Mouse (Mus musculus) kidney, postnatal 0 days (tissue): ENCODE measurements around the gene Rdx. TPM values are rescaled to one million over a fixed set of nuclear protein-coding genes. Genes with fewer than 3 reads are reported as not detected.
A peak's percentile ranks its signal among the peaks of the same experiment; 100 is the strongest.

ENCODE experiments used
- ATAC-seq: fragments of 200-750 bp; cut with Nextera tagmentation; replicated peaks from 2 replicates; pipeline ENCODE4 v1.8.0; 2017; ENCODE audit warnings: low read depth, moderate number of reproducible peaks, moderate TSS enrichment, moderate library complexity; ENCODE audit not compliant: low FRiP score
- DNase-seq: peaks from one replicate; pipeline ENCODE4 v3.0.0-alpha.2; 2016; ENCODE audit warnings: low spot score
- H3K27ac ChIP-seq: fragments of 300-500 bp; sonication (generic); 2 replicates; pipeline ENCODE4 v1.5.1; 2014; ENCODE audit warnings: mild to moderate bottlenecking
- H3K27me3 ChIP-seq: fragments of 300-500 bp; sonication (generic); 2 replicates; pipeline ENCODE4 v1.6.1; 2014; ENCODE audit warnings: low read length, mixed read lengths; ENCODE audit not compliant: insufficient read depth
- H3K36me3 ChIP-seq: fragments of 300-500 bp; sonication (generic); 2 replicates; pipeline ENCODE4 v1.6.1; 2014; ENCODE audit warnings: low read length, mixed read lengths; ENCODE audit not compliant: insufficient read depth
- H3K4me1 ChIP-seq: fragments of 300-500 bp; sonication (generic); replicated peaks from 2 replicates; pipeline ENCODE4 v1.6.1; 2014; ENCODE audit warnings: antibody characterized with exemption, low read length, mixed read lengths; ENCODE audit not compliant: insufficient read depth
- H3K4me2 ChIP-seq: fragments of 300-500 bp; sonication (generic); 2 replicates; pipeline ENCODE4 v1.6.1; 2014; ENCODE audit warnings: mild to moderate bottlenecking, low read length, moderate library complexity, mixed read lengths
- H3K4me3 ChIP-seq: fragments of 300-500 bp; sonication (generic); replicated peaks from 2 replicates; pipeline ENCODE4 v1.5.1; 2014; ENCODE audit warnings: low read depth, low read length
- H3K9ac ChIP-seq: fragments of 300-500 bp; sonication (generic); 2 replicates; pipeline ENCODE4 v1.6.1; 2014; ENCODE audit warnings: low read depth, low read length
- H3K9me3 ChIP-seq: fragments of 300-500 bp; sonication (generic); replicated peaks from 2 replicates; pipeline ENCODE4 v1.6.1; 2016; ENCODE audit warnings: low read length, inconsistent platforms, mixed read lengths
- CTCF ChIP-seq: IDR thresholded peaks from 2 replicates; pipeline ENCODE4 v1.5.1; 2016; ENCODE audit warnings: antibody characterized with exemption, low read depth, mild to moderate bottlenecking, moderate library complexity
- WGBS: fragments of 180-500 bp; shearing (Covaris S2); extraction: QIAGEN DNeasy Blood & Tissue Kit; methylation state at CpG from one replicate; pipeline ENCODE4 v1.1.7; 2014; 5-methylcytosine and 5-hydroxymethylcytosine counted together
- polyA plus RNA-seq: library from polyadenylated mRNA; unstranded; fragments of >200 nt; fragmentation: Nextera tagmentation; extraction: Ambion mirVana; gene quantifications from 2 replicates; pipeline ENCODE4 v1.2.1, GENCODE M21; 2015

The Rdx gene
- polyA plus RNA-seq, result 137 and 143 TPM in 2 replicates

- H3K9me3 ChIP-seq, result no peaks in the 10 kb centered on the region
- H3K9ac ChIP-seq, result peak within 1 kb of the TSS; percentile 100
- DNase-seq (peak; percentile 61), ATAC-seq (no peak)
- H3K36me3 ChIP-seq, result no peaks in the 10 kb centered on the region
- no peaks in the 10 kb centered on the region for H3K27me3 ChIP-seq
- H3K4me2 ChIP-seq, result peak within 1 kb of the TSS; percentile 72
- 3% methylated on average over 17 of the region's 17 CpGs for WGBS
- peak within 1 kb of the TSS; percentile 98 for H3K4me3 ChIP-seq
- TF ChIP-seq CTCF, result no peak
- peaks cover 5% of the 10 kb centered on the region; the same call in 1 of the 2 replicates for H3K4me1 ChIP-seq
- peak within 1 kb of the TSS; percentile 99 for H3K27ac ChIP-seq
Measured at GRCm38 (mm10) chr9:52047129-52047820, at the start of gene Rdx. Rdx (plus strand) TSS chr9:52047173.

GRCm38 (mm10) chr9:52003501-52003900 lies 43.5 kb upstream of the Rdx start:
- H3K9ac ChIP-seq, result no peak overlapping the region
- H3K4me2 ChIP-seq, result no peak overlapping the region
- no peaks in the 10 kb centered on the region for H3K36me3 ChIP-seq
- no peaks in the 10 kb centered on the region for H3K27me3 ChIP-seq
- DNase-seq, result peak; percentile 46
- TF ChIP-seq CTCF, result no peak
- ATAC-seq, result no peak
- H3K9me3 ChIP-seq, result no peaks in the 10 kb centered on the region
- WGBS, result 22% methylated on average over 4 of the region's 4 CpGs
- H3K4me3 ChIP-seq, result no peak overlapping the region
- no peak overlapping the region for H3K27ac ChIP-seq
- H3K4me1 ChIP-seq, result no peaks in the 10 kb centered on the region

GRCm38 (mm10) chr9:52007341-52007740 lies 39.6 kb upstream of the Rdx start:
- no peak for ATAC-seq
- TF ChIP-seq CTCF, result no peak

GRCm38 (mm10) chr9:52008511-52008910 lies 38.5 kb upstream of the Rdx start:
- Histone ChIP-seq H3K36me3 (no peaks in the 10 kb centered on the region), H3K4me3 (no peak overlapping the region), H3K4me1 (no peaks in the 10 kb centered on the region), H3K27ac (no peak overlapping the region), H3K9ac (no peak overlapping the region), H3K27me3 (no peaks in the 10 kb centered on the region), H3K4me2 (no peak overlapping the region), H3K9me3 (no peaks in the 10 kb centered on the region)
- DNase-seq, result no peak
- no peak for TF ChIP-seq CTCF
- ATAC-seq, result no peak
- WGBS, result 92% methylated on average over 1 of the region's 1 CpGs

More at GRCm38 (mm10) chr9:52007341-52007740, 39.6 kb upstream of the Rdx start:
- H3K4me3 ChIP-seq, result no peak overlapping the region
- H3K36me3 ChIP-seq, result no peaks in the 10 kb centered on the region
- 50% methylated on average over 2 of the region's 2 CpGs for WGBS
- no peaks in the 10 kb centered on the region for H3K9me3 ChIP-seq
- no peak overlapping the region for H3K9ac ChIP-seq
- H3K4me2 ChIP-seq, result no peak overlapping the region
- DNase-seq, result no peak
- H3K27ac ChIP-seq, result no peak overlapping the region
- H3K4me1 ChIP-seq, result no peaks in the 10 kb centered on the region
- H3K27me3 ChIP-seq, result no peaks in the 10 kb centered on the region

- no peak overlapping the region for H3K4me3 ChIP-seq
- H3K9me3 ChIP-seq, result no peaks in the 10 kb centered on the region
- no peak overlapping the region for H3K27ac ChIP-seq
- H3K36me3 ChIP-seq, result no peaks in the 10 kb centered on the region
- no peaks in the 10 kb centered on the region for H3K27me3 ChIP-seq
- H3K4me1 ChIP-seq, result no peaks in the 10 kb centered on the region
- no peak overlapping the region for H3K9ac ChIP-seq
- no peak overlapping the region for H3K4me2 ChIP-seq
- no peak for DNase-seq
- TF ChIP-seq CTCF, result no peak
- no peak for ATAC-seq
- 89% methylated on average over 1 of the region's 1 CpGs for WGBS
Measured at GRCm38 (mm10) chr9:52012311-52012710, 34.7 kb upstream of the Rdx start.

- Histone ChIP-seq H3K27ac (no peak overlapping the region), H3K9me3 (no peaks in the 10 kb centered on the region), H3K36me3 (no peaks in the 10 kb centered on the region), H3K4me1 (no peaks in the 10 kb centered on the region), H3K9ac (no peak overlapping the region), H3K4me3 (no peak overlapping the region), H3K4me2 (no peak overlapping the region), H3K27me3 (no peaks in the 10 kb centered on the region)
- 79% methylated on average over 5 of the region's 5 CpGs for WGBS
- ATAC-seq (no peak), DNase-seq (no peak)
- TF ChIP-seq CTCF, result no peak
Measured at GRCm38 (mm10) chr9:52012781-52013436, 34.1 kb upstream of the Rdx start.
